Mouse (Mus musculus): ENCODE results near the gene Mrgpra1.

DNA sequence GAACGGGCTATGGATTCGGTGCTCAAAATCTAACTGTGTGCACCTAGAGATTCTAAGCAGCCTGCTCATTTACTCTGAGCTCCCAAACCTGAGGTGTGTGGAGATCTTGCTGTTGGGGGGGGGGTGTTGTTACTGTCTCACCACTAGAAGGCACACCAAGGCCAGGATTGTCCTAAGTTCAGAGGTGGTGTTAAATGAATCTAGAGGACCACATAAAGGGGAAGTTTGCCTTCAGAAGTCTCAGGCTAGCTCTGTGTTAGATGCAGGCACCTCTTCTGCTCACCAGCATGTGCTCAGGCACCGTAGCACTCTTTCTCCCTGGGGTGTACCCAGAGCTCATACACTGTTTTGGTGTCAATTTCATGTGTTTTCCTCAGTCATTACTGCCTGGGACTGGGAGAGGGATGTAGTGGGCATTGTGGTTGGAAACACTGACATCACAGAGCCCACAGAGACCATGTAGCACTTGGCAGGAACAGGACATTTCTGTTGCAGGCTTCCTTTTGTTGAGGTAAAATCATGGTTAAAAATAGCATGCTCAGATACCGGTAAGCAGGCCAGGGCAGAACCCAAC is 8.0 kb downstream of the Mrgpra1 start:
- TF ChIP-seq POLR2A (IDR thresholded peaks at IDR 0.05; ENCODE audit: insufficient read depth, low read length) (no peak), CTCF (IDR thresholded peaks at IDR 0.05; ENCODE audit: low read depth, low read length) (no peak)

Measured in ES-Bruce4 (cell line).